Mouse (Mus musculus) retina, embryonic 14.5 days (tissue): ENCODE data around the gene Acot5.

Experiments used
- DNase-seq: peaks from one replicate; pipeline ENCODE4 v3.0.0-alpha.2; 2015; ENCODE audit warnings: low spot score

The Acot5 gene

GRCm38 (mm10) chr12:84119584-84119983, 50.5 kb downstream of the Acot5 start:
- no peak for DNase-seq
